Mouse (Mus musculus): ENCODE data around the gene Ptprr. TPM values are rescaled to one million over a fixed set of nuclear protein-coding genes. Genes with fewer than 3 reads are reported as not detected.

Ptprr gene
- total RNA-seq, 2 experiments from 2014 or later, result 0.75 to 1.3 TPM

DNA sequence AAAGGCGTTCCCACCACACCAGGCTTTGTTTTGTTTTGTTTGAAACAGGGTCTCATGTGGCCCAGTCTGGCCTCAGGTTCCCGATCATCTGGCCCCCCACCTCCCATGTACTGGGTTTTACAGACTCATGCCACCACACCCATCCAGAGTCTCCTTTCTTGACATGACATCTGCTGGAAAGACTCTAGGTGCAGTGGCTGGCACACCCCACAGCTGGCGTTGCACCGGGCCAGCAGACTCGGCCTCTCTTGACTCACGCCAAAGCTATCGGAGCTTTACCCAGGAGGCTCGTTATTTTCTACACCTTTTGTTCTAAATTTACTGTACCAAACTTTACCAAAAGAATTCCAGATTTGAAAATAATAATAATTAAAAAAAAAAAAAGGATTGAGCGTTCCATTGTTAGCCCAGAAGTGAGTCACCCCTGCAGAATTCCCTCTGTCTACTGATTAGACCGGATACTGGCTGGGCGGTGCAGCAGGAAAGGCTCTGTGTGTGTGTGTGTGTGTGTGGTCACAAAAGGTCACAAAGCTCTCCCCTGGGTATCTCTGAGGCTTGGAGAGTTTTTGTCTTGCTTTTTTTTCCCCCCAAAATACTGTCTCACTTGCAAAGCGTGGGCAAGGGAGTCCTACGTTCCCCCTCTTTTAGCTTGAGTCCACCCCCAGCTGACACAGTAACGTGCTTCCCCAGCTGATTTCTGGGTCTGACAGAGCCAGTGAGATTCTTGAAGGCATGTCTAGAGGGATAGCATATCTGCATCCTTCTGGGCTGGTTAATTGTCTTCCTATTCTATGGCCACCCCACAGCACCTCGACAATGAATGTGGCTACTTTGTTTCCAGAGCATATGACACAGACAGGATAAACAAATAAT is 248.8 kb downstream of the Ptprr start:
- DNase-seq (ENCODE audit: low spot score), result peak; percentile 19

DNA sequence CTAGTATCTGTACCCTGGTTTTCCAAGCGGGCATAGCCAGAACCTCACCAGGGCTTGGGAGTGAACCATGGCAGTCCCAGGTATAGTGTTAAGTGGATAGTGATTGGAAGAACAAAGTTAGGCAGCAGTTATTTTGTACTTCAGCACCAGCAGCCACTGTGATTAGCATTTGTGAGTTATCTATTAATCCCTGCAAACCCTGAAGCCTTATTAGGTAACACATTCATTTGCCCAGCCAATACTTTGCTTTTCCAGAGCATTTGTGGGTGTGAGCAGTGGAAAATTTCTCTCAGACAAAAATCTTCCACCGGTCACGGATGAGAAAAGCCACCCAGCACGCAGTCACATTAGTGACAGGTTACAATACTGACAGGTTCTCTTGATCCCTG is 249.4 kb downstream of the Ptprr start:
- no peak for DNase-seq (ENCODE audit: low spot score)

DNA sequence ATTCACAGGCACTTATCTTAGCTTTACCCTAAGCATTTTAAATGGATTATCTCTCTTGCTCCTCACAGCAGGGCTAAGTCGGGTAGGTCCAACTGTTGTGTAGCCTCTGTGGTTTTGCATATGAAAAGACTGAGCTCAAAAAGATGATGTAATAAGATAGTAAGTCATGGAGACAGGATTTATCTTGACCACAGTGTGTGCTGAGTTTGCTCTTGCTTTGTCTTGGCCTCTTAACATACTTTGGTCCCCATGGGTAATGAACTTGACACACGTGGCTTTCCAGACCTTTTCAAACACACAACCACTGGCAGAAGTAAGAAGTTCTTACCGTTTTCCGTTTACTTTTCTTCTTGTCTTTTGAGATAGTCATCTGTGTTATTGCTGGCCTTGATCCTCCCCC is 250.3 kb downstream of the Ptprr start:
- DNase-seq (ENCODE audit: low spot score), result no peak

DNA sequence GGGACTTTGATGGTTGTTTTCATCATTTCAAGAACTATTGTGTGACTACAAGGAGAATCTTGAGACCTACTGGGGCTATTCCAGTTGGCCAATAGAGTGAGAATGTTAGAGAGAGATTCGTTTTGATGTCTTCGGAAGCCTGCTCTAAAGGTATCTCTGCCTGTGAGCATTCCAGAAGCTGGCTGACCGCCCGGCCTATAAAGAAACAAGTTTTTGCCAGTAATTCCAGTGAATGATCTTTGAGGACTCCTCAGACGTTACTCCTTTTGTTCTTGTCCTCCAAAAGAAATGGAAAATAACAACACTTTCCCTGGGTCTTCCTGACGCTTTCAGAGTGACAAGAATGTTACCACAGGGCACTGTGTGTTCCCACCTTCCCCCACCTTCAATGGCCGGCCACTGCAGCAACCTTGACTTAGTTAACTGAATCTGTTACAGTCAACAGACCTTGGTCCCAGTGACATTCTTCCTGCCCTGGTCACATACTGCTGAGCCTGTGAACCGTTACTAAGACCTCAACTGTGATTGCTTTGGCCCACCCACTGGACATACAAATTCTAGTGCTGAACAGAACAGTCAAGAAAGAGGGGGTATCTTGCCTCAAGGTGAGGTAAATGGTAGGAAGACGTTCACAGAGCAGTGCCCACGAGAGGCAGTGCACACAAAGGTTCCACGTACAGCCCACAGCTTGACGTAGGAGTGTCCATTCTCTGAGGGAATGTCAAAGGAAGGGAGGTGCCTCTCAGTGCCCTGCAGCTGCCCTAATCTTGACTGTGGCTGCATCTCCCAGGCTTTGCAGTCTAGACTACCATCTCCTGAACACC is 252.8 kb downstream of the Ptprr start:
- DNase-seq (ENCODE audit: low spot score), result no peak

DNA sequence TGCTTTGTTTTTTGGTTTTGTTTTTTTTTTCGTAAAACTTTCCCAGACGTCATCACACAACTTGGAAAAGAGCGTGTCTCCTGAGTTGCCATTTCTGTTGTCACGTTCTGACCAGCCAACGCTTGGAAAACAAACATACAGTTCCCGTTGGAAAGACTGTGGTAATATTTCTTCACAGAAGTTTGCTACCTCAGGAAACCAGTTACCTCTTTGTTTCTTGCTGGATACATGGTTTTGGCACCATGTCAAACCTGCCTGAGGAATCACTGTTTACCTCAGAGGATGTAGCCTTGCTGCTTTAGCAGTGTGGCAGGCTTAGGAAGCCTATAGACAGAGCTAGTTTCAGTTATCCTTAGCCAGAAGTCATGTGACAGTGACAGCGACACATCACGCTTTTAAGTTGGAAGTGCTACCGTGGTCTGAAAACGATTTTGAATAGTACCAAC is 253.5 kb downstream of the Ptprr start:
- DNase-seq (ENCODE audit: low spot score), result no peak

DNA sequence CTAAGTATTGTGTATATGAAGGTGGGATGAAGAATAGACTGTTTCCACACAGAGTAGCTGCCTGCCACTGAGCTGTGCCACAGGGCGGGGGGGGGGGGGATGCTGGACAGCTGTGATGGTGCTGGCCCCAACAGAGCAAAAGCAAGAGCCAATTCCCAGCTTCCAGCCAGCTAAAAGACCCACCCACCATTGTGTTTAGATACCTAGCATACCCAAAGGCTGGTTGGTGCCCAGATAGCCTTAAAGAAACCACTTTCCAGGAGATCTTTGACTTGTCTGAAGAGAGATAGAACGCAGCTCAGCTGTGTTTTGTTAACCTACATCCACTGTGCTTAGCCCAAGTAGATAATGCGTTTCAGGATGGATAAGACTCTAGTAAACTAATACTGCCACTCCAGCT is 254.1 kb downstream of the Ptprr start:
- DNase-seq (ENCODE audit: low spot score), result no peak

DNA sequence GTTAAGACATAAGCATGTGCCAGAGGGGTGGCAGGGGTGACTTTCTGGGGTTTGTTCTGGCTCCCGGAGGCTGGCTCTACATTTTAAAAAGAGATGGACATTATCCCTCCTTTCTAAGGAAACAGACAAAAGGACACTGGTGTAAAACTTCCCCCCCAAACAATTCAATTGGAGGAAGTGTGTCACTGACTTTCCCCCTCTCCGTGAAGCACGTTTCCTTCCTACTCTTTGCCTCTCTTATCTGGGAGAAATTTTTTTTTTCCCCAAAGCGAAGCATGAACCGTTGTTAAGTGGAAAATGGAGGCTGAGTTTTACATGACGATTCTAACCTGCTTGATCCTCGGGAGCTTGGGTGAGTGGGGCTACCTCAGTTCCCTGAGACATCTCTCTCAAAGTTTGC is 257.3 kb downstream of the Ptprr start, which contains the start of gene Ptprb:
Gene Ptprb, plus strand, starts transcription at position 244 of the 400 bp plus-strand sequence.
- DNase-seq (ENCODE audit: low spot score), result no peak

DNA sequence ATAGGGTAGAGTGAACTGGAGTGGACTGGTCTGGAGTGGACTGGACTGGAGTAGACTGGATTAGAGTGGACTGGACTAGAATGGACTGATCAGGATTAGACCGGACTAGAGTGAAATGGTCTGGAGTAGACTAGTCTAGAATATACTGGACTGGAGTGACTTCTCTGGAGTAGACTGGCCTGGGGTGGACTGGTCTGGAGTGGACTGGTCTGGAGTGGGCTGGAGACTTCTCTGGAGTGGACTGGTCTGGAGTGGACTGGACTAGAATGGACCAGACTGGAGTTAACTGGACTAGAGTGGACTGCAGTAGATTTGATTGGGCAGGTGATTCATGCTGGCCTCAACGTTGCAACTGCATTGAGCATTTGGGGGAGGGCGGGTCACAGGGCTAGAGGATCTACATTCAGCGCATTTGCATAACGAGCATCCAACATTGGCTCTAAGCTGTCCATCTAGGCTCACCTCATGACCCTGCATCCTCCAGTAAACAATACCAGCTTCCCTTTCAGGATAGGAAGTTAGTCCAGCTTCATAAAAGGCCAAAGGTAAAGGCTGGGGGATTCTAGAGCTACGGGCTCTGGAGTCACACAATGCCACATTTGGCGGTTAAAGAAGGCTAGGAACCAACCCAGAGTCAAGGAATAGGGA is 268.8 kb downstream of the Ptprr start:
- no peak for DNase-seq (ENCODE audit: low spot score)

DNA sequence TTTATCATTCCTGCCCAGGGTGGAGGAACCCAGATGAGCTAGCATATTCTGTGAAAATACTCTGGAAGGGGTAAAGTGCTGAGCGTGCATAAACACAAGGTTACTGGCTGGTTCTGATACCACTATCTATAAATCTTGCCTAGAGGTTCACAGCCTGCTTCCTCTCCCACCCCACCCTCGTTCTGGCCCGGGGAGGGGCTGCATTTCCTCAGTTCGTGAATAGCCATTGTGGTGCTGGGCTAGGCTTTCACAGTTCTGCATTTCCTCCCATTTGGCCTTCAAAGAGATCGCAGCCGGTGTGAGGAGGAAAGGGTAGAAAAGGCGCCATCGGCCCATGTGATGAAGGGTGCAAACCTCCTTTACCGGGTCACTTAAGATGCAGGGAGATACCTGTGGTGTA is 270.1 kb downstream of the Ptprr start:
- peak; percentile 11 for DNase-seq (ENCODE audit: low spot score)

DNA sequence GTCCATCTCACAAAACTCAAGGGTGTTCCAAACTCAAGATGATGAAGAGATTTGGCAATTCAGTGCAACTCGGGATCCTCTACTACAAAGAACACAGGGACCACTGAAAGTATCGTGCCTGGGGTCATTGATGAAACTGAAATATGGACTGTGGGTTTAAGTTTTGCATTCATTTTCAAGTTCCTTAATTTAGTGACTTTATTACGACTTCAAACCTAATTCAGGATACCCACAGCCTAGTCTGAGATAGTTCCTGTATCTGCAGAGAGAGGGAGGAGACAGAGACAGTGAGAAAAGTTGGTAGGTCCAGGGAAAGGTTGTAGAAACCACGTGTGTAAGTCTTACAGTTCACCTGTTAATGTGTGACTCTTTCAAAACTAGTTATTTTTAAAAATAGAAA is 272.5 kb downstream of the Ptprr start:
- DNase-seq (ENCODE audit: low spot score), result no peak

DNA sequence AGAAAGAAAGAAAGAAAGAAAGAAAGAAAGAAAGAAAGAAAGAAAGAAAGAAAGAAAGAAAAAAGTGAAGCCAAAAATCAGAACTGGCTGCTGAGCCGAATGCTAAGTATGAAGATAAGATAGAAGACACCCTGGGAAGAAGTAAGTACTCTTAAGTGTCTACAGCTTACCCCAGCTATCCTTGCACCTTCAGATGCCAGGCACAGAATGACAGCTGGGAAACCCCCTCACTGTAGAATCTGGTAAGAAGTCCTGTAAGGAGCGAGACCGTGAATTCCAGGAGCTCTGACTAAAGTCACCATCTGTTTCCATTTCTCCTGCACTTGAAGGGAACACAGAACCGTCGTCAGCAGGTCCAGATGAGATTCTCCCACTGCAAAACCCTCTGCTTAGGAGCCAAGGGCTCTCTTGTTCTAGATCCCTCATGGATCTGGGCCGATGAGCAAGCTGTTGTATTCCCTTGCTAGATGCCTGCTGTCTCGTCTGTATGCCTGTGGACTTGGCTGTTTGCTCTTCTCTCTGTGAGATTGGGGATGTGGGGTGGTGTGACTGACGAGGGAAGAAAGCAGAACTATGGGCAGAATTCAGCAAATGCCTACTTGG is 273.2 kb downstream of the Ptprr start:
- no peak for DNase-seq (ENCODE audit: low spot score)

DNA sequence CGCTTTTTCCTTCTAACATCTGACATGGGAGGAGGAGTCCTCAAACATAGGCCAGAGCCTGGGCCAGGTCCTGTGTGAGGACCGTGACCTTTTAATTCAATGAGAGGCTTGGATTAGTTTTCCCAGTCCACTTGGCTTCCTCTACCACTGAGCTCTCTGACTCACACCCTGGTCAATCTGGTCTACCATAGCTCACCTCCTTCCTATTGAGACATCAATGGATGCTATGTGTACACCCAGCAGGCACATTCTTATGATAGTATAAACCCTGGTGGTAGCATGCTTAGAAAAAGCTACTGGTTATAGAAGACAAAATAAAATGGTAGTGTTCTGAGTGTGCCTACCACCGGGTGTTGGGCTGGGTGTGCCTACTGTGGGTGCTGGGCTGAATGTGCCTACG is 278.4 kb downstream of the Ptprr start:
- DNase-seq (ENCODE audit: low spot score), result no peak

DNA sequence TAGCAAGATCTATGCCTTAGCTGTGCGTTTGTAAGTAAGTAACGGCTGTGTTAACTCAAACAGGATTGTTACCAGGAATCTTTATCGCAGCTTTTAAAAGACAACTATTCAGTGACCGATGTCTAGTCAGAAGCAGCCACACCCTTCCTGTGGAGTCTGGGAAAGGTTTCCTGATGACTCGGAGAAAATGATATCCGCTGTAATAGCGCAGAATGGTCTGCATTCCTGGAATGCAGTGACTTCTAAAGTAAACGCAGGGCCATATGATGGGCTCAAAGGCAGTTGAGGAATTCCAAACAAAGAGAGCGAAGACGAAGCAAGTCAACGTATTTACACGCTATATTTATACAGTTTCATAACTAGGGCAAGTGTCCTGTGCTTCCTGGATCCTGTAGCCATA is 279.8 kb downstream of the Ptprr start:
- no peak for DNase-seq (ENCODE audit: low spot score)

DNA sequence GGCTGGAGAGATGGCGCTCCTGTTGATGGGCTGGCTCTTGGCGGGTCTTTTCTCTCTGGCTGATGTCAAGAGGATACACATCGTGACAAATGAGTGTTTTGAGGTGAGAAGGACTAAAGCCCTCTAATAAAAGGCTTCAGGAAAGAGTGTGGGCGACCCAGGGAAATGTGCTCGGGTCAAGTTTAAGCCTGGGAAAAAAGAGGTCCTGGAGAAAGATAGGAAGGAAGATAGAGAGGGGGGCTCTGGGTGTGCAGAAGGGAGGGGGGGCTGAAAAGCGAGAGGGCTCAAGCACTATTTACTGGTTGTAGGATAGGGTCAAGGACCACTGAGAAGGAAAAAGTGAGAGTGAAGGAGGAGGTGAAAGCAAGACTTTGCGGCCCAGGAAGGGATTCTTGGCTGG is 282.8 kb downstream of the Ptprr start:
- DNase-seq (ENCODE audit: low spot score), result no peak

DNA sequence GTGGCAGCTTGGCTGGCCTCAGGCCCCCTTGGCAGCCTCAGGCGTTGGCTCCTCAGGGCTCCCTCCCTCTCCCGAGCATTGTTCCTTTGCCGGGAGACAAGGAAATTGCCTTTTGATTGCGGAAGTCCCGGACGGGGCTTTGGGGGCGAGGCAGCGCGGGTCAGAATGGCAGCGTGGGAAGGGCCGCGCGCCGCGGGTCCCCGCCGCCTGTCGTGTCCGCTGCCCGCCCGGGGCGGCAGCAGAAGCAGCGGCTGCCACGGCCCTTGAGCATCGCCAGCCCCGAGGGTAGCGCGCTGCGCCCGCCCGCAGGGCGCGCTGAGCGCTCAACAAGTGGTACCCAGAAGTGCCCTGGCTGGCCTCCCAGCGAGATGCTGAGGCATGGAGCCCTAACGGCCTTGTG is 283.2 kb downstream of the Ptprr start:
- no peak for DNase-seq (ENCODE audit: low spot score)

DNA sequence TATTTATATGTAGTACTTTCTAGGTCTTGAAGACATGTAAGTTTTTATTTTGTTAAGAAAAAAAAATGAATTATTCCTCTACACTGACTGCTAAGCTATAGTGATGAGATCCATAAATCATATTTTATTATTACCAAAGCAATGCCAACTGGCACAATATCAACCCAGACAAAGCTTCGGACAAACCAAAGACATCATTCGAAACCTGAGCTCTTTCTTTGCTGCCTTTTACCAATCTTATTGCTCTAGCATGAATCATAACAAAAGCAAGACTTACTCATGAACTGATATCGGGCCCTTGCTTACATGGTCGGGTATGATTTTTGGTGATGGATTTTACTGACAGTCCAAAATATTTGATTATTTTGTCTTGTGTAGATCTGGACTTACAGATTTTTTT is 286.3 kb downstream of the Ptprr start:
- DNase-seq (ENCODE audit: low spot score), result no peak

DNA sequence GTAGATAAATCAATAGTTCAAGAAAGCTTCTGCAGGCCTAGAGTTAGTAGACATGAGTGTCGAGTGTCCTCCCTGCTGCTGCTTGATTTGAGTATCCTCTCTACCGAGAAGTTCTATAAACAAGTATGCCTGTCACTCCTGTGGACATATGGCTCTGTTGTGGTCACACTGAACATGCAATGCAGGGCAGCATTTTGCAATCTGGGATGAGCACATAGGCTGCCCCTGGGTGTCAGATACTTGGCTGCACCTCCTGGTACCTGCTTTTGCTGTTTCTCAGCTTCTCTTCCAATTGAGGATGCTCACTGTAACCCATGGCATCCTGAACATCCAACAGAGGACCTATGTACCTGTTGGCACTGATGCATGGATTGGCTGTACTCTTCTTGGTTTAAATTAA is 291.4 kb downstream of the Ptprr start:
- no peak for DNase-seq (ENCODE audit: low spot score)

DNA sequence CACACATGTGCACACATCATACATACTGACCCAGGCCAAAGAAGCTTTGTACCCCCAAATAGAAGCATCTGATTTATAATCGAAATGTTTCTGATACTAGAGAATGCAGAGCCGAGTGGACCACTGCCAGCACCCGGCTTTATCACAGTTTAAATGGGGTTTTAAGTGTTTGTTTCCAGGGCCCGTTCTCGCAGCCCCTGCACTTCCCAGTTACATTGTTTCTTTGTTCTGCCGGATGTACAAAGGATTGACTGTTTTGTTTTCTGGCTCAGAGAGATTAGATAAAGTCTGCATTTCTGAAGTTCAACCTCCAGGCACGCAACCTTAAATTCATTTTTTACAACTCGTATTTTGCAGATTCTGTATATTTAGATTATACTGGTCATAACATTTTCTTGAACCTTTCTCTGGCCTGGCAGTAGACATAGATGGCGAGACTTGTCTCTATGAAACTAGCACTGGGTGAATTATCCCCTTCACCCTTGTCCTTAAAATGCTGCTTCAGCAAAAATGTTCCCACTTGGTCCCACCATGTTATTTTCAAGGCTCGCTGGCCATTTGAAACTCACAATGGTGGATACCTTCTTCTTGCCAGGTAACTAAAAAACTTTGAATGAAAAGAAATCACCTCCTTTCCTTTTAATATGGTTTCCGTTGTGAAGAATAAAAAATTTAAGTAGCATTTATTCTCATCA is 292.6 kb downstream of the Ptprr start:
- no peak for DNase-seq (ENCODE audit: low spot score)

DNA sequence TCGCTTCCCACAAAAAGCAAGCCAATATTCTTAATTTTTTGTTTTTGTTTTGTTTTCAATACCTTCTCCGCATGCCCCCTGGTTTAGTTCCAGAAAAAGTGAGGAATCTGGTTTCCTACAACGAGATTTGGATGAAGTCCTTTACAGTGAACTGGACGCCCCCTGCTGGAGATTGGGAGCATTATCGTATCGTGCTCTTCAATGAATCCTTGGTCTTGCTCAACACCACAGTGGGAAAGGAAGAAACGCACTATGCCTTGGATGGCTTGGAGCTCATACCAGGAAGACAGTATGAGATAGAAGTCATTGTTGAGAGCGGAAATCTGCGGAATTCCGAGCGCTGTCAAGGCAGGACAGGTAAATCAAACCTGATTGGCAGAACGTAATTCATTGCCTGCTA is 301.2 kb downstream of the Ptprr start:
- DNase-seq (ENCODE audit: low spot score), result peak; percentile 59
